8 mouse cellular contexts compared by ENCODE assay signal in the genomic region with DNA sequence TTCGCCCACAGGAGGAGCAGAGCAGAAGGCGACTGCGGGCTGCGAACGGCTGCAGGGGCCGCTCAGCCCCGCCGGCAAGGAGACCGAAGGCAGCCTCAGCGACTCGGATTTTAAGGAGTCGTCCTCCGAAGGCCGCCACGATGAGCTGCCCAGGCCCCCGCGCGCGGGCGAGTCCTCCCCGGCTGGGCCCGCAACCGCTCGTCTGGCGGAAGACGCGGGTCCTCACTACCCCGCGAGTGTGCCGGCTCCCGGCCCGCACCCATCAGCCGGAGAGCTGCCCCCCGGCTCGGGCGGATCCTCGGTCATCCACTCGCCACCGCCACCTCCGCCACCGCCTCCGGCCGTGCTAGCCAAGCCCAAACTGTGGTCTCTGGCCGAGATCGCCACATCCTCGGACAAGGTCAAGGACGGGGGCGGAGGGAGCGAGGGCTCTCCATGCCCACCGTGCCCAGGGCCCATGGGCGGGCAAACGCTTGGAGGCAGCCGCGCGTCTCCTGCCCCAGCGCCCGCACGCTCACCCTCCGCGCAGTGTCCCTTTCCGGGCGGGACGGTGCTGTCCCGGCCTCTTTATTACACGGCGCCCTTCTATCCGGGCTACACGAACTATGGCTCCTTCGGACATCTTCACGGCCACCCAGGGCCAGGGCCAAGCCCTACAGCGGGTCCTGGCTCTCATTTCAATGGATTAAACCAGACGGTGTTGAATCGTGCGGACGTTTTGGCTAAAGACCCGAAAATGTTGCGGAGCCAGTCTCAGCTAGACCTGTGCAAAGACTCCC. TPM values are rescaled to one million over a fixed set of nuclear protein-coding genes. Genes with fewer than 3 reads are reported as not detected.
DNase-seq lines count a peak whose midpoint lies in the region; ATAC-seq and TF ChIP-seq lines count a peak whose summit lies in the region.

No protein-coding gene starts in this region.

- peak overlapping the region; percentile 71 for H3K4me3 ChIP-seq in heart, embryonic 11.5 days (ENCODE audit: low read depth, low read length)
- peak overlapping the region; percentile 27 for H3K4me3 ChIP-seq in bone marrow macrophage, adult 2 months (ENCODE audit: insufficient read depth, low read length)
- peak overlapping the region; percentile 21 for H3K4me3 ChIP-seq in liver, embryonic 12.5 days

- peaks cover 17% of the 10 kb centered on the region for H3K4me1 ChIP-seq in heart, embryonic 11.5 days (ENCODE audit: control insufficient read depth, insufficient read depth, low read length)
- 0 out of 2 replicates have a peak, but pooled peaks cover 2% of the 10 kb centered on the region for H3K4me1 ChIP-seq in bone marrow macrophage, adult 2 months (ENCODE audit: control insufficient read depth, insufficient read depth, low read length)
- peaks cover 25% of the 10 kb centered on the region for H3K4me1 ChIP-seq in liver, embryonic 12.5 days

- no peak for ATAC-seq in heart, embryonic 11.5 days (replicated peaks; ENCODE audit: insufficient number of reproducible peaks, low FRiP score, low TSS enrichment)
- no peak for ATAC-seq in liver, embryonic 12.5 days

- no peaks in the 10 kb centered on the region for H3K9me3 ChIP-seq in heart, embryonic 11.5 days (replicated peaks; ENCODE audit: control insufficient read depth, low read length)
- H3K9me3 ChIP-seq in liver, embryonic 12.5 days (replicated peaks), result no peaks in the 10 kb centered on the region

- no peak for TF ChIP-seq CTCF in bone marrow macrophage, adult 2 months (IDR thresholded peaks at IDR 0.05; ENCODE audit: low read depth, low read length)

- peak overlapping the region; percentile 88 for H3K9ac ChIP-seq in heart, embryonic 11.5 days (ENCODE audit: low read depth, low read length)
- no peak overlapping the region for H3K9ac ChIP-seq in liver, embryonic 12.5 days

- no peak for DNase-seq in heart, adult 11 months
- peak; percentile 27 to 28 for DNase-seq in heart, postnatal 14 days
- peak; percentile 50 for DNase-seq in retina, embryonic 14.5 days (ENCODE audit: low spot score)
- DNase-seq in frontal cortex, postnatal 25 days (ENCODE audit: low spot score in 2 of 2), result no peak
- DNase-seq in left cerebral cortex, adult 18-20 months (ENCODE audit: low spot score in 2 of 2), result no peak

- peak overlapping the region; percentile 88 for H3K4me2 ChIP-seq in heart, embryonic 11.5 days
- H3K4me2 ChIP-seq in liver, embryonic 12.5 days, result peak overlapping the region; percentile 45

- under 1% methylated on average over 77 of the region's 77 CpGs for WGBS in heart, embryonic 11.5 days (ENCODE audit: insufficient replicate concordance)
- WGBS in liver, embryonic 12.5 days (ENCODE audit: insufficient replicate concordance), result 3% methylated on average over 68 of the region's 77 CpGs

- peaks cover 64% of the 10 kb centered on the region for H3K27me3 ChIP-seq in heart, embryonic 11.5 days (ENCODE audit: control insufficient read depth, insufficient read depth, low read length)
- peaks cover 89% of the 10 kb centered on the region for H3K27me3 ChIP-seq in liver, embryonic 12.5 days (replicated peaks)

- TF ChIP-seq POLR2A in bone marrow macrophage, adult 2 months (IDR thresholded peaks at IDR 0.05; ENCODE audit: borderline replicate concordance, low read depth, low read length), result no peak

- intact Hi-C loops in heart, postnatal 14 days (cut with DNase I), result loop anchor here (10.0 kb wide), 2 partner anchors 1045 to 1165 kb away; a partner anchor contains a TSS

- peak overlapping the region; percentile 93 for H3K27ac ChIP-seq in heart, embryonic 11.5 days (ENCODE audit: low read depth, low read length)
- H3K27ac ChIP-seq in bone marrow macrophage, adult 2 months (ENCODE audit: insufficient read depth, low read depth, low read length), result no peak overlapping the region
- no peak overlapping the region for H3K27ac ChIP-seq in liver, embryonic 12.5 days

- no peaks in the 10 kb centered on the region for H3K36me3 ChIP-seq in heart, embryonic 11.5 days (ENCODE audit: control insufficient read depth, insufficient read depth, low read length)
- no peaks in the 10 kb centered on the region for H3K36me3 ChIP-seq in liver, embryonic 12.5 days

RNA-seq across cellular contexts. Expression of a gene that starts 2.8 kb away (rescaled TPM):
- 11.2 TPM in 2 replicates for polyA plus RNA-seq in heart, embryonic 11.5 days (2014; fragmentation: Nextera tagmentation; extraction: Ambion mirVana)
- polyA plus RNA-seq in bone marrow macrophage, adult 2 months (2012; ENCODE audit: insufficient read depth, insufficient read length, missing spikeins), result not detected in 2 replicates
- total RNA-seq in heart, postnatal 14 days (2021), result 1 to 10 TPM; 5.6 to 7.5 TPM
- 0.32 and 0.38 TPM in 2 replicates for polyA plus RNA-seq in liver, embryonic 12.5 days (2016; fragmentation: Nextera tagmentation; extraction: Ambion mirVana)
- total RNA-seq in left cerebral cortex, adult 18-20 months (2021), result under 1 TPM in 1 of 2 experiments, not detected in 1; 0.14 TPM

Comparison
In these comparisons a context has a peak if more than half of its experiments do, and no peak if none do; other contexts are left out.
1. DNase-seq: peak in heart, postnatal 14 days (2 of 2) and retina, embryonic 14.5 days (single experiment); none in heart, adult 11 months (single experiment), frontal cortex, postnatal 25 days (0 of 2) and left cerebral cortex, adult 18-20 months (0 of 2).
2. H3K4me3 ChIP-seq: peak in every context shown above with its lines; median percentile 71 in heart, embryonic 11.5 days; 27 in bone marrow macrophage, adult 2 months; 21 in liver, embryonic 12.5 days.